Mouse (Mus musculus) cerebellum, adult 8-10 months (tissue): ENCODE data around the gene Sipa1l3.
A peak's percentile ranks its signal among the peaks of the same experiment; 100 is the strongest.

Experiments
- DNase-seq: peaks from one replicate; pipeline ENCODE4 v3.0.0; 2022

The Sipa1l3 gene

DNA sequence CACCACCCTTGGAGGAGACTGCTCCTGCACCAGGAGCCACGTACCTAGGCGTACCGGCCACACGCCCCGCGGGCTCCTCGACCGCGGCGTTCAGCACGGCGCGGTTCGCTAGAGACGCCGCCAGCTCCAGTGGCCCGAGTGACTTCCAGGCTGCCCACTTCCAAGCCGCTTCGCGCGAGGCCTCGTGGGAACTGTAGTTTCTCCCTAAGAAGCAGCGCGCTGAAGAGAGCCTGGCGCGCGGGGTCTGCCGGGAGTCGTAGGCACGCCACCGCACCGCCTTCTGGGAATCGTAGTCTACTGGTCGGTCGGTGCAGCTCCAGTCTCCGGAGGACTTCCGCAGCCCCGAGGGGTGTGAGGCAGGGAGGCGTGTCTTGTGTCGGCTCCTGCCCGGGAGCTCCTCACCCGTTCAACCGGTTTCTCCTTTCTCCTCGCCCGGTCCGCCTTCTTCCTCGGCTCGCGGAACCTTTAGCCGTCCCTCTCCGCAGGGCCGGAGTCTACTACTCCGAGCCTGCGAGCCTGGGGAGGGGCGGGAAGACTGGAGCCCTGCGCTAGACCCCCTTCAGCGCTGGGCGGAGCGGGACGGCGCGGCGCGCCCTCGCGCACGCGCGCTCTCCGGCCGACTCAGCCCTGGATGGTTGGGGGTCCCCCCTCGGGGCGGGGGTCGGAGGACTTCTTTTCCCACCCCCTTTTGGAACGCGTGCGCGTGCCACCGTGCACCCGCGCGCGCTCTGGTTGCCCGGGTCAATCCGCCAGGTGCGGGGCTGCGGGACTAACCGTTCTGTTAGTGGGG is at the start of gene Sipa1l3:
Sipa1l3 (minus strand) TSS at position 221 of the 790 bp plus-strand sequence.
- DNase-seq, result peak; percentile 95

DNA sequence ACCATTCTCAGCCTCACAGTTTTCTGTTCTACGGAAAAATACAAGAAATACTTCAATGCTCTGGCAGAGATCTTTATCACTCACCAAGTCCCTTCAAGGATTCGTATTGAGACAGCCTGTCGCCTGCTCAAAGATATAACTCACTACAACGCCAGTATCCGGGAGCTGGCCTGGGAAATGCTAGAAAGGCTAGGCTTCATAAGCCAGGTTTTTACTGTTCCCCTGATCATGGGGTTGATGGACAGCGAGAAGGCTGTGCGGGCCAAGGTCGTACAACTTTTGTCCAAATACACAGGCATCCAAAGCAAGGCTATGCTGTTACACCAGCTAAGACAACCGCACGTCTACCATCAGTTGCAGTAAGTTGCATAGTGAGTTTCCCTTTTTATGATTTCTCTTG is 44.6 kb upstream of the Sipa1l3 start:
- no peak for DNase-seq

DNA sequence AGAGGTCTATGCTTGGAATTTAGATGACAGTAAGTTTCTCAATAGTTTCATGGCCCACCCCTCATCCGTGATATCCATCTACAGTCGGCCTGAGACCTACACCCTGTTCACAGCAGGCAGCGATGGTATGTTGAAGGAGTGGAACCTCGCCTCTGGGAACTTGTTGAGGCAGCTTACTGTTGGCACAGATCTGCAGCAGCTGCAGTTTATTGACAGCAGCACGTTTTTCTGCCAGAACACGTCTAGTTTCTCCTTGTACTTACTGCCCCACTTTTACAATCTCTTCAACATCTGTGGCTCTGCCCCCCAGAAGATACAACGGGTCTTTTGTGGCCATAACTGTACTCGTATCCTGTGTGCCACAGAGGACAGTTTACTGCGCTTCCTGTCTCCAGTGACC is 42.6 kb upstream of the Sipa1l3 start:
- DNase-seq, result no peak

DNA sequence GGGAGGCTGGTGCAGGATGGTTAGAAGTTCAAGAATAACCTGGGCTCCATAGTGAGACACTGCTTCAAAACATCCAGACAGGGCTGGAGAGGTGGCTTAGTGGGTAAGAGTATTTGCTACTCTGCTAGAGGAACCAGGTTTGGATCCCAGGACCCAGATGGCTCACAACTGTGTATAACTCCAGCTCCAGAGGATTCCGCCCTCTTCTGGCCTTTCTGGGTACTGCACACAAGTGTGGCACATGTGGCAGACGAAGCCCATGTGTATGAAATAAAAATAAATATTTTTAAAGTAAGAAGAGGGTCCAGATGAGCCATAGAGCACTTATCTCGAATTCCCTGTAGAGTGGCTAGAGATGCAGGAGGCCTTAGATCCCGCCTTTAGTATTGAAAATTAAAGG is 40.8 kb upstream of the Sipa1l3 start:
- no peak for DNase-seq

DNA sequence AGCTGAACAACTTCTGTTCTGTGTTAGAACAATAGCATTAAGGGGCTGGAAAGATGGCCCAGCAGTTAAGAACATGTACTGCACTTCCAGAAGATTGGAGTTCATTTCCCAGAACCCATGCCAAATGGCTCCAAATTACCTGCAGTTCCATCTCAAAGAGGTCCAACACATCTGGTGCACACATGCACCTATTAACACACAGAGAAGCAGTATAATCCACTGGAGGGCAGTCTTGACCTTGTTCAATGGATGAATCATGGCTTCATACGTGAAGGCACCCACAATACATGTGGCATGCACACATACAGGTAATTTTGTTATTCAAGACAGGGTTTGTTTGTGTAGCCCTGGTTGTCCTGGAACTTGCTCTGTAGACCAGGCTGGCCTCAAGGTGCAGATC is 40.3 kb upstream of the Sipa1l3 start:
- DNase-seq, result no peak

DNA sequence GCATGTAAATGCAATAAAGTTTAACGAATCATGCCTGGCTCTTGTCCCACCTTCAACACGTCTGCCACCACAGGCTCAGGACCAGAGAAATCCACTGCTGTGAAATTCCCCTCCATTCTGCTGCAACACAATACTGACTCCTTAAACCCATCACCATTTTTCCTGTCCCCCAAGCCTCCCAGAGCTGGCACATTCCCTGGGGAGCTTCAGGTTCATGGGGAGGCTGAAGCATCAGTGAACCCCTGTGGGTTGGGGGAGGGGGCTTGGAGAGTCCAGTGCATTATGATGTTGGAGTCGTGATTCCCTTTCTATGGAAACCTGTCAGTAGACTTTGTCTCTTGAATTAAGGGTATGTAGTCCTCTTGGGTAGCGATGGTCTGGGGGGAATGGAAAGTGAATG is 37.8 kb upstream of the Sipa1l3 start:
- DNase-seq, result no peak

DNA sequence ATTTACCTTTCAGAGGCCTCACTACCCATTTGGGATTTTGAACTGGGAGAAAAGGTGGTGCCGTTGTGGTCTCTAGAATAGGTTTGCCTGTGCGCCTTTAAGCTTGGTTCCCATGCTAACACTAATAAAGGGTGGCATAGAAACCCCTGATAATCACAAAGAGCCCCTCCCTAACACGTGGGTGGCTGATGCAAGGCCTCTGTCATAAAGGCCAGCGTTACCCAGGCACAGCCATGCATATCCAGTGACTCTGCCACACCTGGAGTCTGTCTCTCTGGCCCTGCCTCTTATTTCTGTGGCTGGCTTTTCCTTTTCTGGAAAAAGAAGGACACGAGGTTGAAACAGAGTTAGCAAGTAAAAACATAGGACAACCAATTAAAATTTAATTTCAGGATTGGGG is 37.1 kb upstream of the Sipa1l3 start:
- no peak for DNase-seq

DNA sequence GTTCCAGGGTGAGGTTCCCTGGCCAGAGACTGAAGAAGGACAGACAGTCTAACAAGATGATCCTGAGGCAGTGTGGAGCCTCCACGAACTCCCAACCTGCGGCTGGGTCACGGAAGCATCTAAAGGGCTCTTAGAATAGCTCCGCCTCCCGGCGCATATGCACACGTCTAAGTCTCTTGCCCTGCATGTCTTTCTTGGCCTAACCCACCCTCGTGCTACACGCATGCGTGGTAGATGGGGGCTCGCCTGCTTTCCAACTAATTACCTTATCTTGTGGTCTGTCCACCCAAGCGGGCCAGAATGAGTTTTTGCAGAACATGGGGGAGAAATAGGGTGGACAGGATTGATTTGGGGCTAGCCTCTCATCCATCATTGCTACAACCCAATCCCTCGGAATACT is 36.6 kb upstream of the Sipa1l3 start:
- DNase-seq, result no peak

DNA sequence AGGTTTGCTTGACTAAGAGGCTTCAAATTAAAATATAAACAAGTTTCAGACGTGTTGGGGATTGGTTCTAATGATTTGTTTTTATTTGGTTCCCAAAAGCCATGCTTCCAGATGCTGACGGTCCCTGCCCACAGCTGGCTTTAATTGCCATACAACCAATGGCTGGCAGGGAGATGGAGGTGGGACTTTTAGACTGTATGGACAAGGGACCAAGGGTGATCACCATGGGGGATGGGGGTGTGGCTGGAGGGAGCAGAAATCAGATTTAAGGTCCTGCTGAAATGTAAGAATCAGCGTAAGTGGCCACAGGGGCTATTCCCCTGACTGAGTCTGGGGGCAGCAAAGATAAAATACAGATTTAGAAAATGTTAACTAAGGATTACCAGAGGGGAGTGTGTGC is 32.2 kb upstream of the Sipa1l3 start:
- no peak for DNase-seq

DNA sequence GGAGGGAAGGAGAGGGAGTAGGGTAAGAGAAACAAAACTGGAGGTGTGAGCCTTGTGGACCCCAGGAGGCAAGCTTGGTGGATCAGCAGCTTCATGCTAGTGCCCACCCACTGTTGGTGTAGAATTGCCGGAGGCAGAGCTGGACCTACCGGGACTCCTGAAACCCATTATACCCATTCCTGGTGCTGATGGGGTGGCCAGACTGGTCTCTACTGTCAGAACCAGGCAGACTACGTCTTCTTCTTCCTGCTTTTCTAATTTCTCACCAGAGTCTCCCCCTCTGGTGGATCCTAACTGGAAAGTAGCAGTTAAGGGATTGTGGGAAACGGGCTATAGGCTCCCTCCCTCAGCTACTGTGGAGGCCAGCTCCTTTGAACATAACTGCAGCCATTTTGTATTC is 23.2 kb upstream of the Sipa1l3 start:
- no peak for DNase-seq

DNA sequence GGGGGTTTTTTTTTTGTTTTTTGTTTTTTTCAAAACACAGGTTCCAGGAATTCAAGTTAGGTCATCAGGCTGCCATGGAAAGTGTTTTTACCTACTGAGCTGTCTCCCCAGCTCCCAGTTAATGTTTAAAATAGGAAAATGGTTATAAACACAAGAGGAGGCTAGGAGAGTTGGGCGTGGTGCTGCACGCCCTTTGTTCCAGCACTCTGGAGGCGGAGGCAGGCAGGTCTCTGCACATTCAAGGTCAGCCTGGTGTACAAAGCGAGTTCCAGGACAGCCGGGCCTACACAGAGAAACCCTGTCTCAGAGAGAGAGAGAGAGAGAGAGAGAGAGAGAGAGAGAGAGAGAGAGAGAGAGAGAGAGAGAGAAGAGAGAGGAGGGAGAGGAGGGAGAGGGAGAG is 22.7 kb upstream of the Sipa1l3 start:
- no peak for DNase-seq

DNA sequence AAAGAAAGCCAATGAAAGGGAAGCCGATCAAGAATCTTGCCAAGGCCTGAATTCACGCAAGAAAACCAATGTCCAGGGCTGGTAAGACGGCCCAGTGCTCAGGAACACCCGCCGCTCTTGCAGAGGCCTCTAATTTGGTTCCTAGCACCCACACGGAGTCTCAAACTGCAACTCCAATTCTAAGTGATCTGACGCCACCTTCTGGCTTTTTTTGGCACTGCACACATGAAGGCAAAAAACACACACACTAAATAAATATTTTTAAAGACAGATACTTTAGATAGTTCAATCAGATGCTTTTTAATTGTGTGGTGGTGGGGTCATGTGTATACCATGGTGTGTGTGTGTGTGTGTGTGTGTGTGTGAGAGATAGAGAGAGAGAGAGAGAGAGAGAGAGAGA is 22.2 kb upstream of the Sipa1l3 start:
- no peak for DNase-seq

DNA sequence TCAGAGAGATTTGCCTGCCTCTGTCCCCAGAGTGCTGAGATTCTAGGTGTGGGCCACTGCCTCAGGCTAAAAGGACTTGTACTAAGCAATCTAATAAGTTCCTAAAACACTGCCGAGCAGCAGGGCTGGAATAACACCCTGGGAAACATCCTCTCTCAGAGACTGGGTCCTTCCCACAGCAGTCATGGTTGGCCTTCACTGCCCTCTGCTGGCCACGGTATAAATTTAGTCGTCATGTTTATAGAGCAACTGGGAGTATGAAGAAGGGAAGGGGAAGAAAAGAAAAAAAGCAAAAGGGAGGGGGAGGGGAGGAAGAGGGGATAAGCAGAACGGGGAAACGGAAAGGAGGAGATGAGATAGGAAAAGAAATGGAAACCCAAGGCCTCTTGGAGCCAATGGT is 5.3 kb upstream of the Sipa1l3 start:
- DNase-seq, result peak; percentile 80

DNA sequence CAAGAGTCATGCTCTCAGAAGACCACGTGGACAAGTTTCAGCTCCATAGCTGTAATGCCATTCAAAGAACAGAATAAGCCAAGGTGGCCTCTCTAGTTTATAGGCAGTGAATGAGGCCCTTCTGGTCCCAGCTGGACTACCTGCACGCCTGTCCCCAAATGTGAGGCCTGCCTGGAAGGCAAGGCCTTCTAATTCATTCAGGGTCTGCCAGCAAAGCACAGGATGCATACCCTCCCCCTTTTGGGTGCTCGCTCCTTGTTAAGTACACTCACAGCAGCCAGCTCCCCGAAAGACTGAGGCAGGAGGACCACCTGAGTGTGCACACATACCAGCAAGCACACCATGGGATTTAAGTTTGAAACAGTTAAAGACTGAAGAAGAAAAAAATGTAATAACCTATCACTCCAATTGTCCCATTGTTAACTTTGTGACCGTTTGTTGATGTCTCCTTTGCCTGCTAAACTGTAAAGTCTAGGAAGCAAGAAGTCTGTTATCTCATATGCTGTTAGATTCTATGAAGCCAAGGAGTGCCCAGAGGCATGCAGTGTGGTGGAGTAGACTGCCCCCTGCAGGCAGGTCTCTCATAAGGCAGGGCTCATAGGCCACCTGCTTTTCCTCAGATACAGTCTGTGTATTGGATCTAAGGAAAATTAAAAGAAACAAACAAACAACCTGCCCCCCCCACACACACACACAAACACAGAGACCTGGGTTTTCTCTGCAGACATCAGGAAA is 3.6 kb upstream of the Sipa1l3 start:
- DNase-seq, result peak; percentile 86

DNA sequence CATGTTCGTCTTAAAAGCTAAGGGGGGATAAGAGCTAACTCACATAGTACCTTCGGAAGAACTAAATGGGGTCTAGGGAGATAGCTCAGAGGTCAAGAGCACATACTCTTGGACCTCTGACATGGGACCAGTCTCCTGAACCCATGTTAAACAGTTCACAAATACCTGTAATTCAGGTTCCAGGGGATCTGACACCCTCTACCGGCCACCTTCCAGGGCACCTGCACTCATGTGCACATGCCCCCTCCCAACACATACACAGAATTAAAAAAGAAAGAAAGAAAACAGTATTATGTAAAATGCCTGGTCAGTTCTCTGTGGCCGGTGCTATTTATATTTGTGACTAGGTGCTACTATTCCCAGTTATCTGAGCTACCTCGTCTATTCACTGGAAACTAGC is 2.9 kb upstream of the Sipa1l3 start:
- peak; percentile 16 for DNase-seq

DNA sequence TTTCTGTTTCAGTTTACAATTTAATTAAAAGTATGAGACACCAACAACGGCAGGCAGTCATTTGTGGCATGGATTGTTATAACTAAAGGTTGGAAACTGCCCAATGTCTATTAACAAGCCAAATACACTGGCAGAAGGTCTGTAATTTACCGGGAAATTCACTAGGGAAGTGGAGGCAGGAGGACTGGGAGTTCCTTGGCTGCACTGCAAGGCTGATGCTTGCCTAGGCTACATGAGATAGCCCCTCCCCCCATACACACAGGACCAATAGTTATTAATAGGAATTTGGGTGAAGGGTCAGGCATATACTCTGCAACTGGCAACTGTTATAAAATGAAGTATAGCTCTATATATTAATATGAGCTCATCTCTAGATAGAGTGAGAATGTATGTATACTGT is 2.4 kb upstream of the Sipa1l3 start:
- DNase-seq, result no peak

DNA sequence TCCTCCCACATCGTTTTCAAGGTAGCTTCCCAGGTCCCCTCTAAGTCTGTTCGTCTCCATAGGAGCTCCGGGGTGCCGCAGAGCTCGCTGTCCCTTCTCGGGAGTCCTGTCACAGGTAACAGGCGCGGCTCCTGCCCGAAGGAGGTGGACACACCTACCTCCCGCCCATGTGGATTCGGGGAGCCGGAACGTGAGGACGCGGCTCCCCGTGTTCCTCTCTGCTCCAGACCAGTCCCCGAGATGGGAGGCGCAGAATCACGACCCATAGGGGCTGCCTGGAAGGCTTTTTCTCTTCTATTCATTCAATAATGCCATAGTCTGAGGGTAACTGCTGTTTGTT is 740 bp upstream of the Sipa1l3 start:
- DNase-seq, result no peak

DNA sequence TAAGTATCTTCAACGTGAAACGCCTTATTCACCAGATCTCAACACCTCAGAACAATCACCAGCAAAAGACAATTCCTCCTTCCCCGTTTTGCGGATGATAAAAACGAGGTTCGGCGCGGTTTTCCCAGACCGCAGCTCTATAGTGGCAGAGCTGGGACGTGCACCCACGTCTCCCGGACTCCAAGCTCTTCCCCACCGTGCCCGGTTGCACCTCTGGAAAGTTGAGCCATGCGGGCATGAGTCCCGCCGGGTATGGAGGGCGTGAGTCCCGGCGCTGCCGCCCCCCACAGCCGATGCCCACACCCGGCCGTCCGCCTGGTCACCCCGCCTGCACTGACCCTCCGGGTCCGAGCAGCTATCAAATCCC is 404 bp downstream of the Sipa1l3 start:
- DNase-seq, result no peak

DNA sequence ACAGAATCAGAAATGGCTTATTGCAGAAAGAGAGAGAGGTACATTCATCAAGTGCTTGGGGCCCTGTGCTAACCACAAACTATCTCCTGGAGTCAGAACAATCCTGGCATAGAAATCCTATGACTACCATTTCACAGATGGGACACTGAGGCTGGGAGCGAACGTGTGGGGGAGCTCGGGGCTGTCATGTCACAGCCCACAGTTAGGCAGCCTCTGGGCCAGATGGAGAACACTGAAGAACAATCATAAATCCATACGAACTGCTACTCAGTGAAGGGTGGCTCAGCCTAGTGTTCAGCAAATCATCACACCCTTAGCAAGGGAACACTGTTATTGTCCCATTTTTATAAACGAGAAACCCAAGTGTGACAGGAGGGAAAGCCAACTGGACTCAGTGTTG is 1.3 kb downstream of the Sipa1l3 start:
- DNase-seq, result peak; percentile 24

DNA sequence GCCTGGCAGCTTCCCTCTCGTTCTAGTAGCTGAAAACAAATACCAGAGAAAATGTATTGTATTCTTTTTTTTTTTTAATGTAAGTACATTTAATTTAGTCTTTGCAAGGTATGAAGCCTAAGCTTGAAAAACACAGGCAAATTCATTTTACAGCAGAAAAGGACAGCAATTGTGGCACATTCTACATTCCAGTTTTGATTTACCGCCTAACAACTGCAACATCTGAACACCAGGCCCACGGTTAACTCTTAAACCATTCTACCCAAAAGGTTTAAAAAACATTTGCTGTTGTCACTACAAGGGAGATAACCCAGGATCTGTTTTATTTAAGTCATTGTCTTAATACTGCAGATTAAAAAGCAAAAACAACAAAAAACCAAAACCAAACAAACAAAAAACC is 2.8 kb downstream of the Sipa1l3 start:
- no peak for DNase-seq

DNA sequence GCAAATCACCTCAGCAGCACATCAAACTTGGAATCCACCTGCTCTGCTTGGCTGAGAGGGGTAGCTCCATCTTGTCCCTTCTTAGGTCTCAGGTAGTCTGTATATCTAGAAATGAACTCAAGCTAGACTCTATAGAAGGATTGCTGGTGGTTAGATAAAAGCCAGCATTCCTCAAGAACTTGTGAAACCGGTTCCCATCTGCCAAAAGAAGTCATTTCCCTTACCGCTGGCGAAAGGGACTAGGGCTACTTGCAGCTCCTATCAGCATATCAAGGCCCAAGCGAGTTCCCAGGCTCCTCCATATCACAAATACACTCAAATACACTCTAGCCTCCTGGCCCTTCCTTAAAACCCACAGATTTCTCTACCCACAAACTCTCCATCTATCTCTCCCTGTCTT is 5.7 kb downstream of the Sipa1l3 start:
- DNase-seq, result no peak

DNA sequence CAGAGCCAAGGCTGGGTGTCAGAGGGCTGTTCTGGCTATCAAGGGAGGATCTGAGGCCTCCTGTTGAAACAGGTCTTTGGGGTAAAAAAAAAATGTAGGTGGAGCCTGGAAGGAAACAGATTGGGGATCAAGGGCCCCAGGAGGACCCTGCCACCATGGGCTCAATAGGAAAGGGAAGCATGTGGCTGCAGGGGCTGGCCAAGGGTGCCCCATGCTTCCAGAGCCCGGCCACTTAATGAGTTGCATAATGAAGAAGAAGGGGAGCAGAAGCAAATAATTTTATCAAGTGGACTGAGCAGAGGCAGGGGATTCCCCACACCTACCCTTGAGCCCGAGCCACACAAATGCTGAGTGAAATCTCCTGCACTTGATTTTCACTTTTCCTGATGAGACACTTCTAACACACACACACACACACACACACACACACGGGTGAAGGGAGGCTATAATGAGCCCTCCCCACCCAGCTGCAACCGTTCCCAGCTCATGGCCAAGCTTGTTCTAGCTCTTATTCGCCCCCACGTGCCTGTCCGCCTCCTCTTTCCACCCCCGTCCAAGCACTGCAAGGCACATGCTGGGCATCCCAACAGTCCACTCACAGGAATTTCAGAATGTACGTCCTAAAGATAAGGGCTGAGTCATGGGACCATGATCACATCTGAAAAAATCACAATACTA is 6.7 kb downstream of the Sipa1l3 start:
- DNase-seq, result no peak

DNA sequence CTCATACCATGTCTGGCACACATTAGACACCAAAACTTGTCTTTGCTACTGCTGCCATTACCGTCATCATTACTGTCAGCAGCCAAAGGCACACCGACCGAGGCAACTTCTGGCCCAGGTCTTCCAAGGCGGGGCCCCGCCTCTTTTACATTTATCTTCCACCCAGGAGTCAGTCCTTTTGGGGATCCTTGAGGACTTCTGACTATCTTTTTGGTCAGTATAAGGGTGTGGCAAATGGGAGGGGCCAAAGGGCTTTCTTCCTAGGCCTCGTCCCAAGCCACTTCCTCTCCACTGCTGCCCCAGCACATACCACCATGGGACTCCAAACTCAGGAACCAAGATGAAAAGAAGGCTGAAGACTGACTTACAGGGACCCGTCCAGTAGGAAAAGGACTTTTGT is 9.9 kb downstream of the Sipa1l3 start:
- no peak for DNase-seq
